Mouse (Mus musculus): ENCODE results near the gene Syna. TPM values are rescaled to one million over a fixed set of nuclear protein-coding genes. Genes with fewer than 3 reads are reported as not detected.

The Syna gene
- polyA plus RNA-seq, 1 experiment = 0.59 TPM

DNA sequence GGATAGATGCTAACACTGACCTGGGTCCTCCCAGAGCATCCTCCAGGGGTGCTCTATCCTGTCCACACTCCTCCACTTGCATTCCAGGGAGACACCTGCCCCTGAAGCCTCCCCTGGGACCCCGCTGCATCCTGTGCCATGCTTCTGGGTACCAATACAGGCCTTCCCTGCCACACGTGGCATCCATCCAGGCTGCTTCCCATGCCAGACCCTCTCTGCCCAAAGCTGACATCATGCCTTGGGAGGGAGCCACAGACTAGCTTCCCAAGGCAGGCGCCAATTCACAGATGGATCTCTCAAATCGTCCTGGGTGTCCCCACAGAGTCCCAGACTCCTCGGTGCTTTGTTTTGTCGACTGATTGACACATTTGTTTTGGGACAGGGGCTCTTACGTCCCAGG lies 29.1 kb downstream of the Syna start:
- no peak for DNase-seq (ENCODE audit: low read depth)

- no peak for DNase-seq (ENCODE audit: low read depth)
Observed at GRCm38 (mm10) chr5:134528488-134528887, 31.5 kb downstream of the Syna start.

GRCm38 (mm10) chr5:134525971-134526711 lies 33.8 kb downstream of the Syna start:
- no peak for DNase-seq (ENCODE audit: low read depth)

DNA sequence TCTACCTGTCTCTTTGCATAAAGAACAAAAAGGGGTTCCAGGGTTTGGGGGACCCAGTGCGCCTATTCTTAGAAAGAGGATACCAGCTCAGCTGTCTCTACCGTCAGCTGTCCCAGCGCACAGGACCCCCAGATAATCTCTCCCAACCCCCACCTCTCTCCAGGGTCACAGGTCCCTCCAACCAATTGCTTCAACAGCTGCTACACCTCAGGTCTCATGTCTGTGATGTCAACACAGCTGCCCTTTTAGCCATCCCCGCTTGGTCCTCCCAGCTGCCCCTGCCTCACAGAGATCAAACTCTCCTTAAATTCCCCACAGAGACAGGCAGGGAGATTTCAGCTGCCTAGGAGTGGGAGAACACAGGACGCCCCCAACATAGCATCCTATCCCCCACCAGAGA lies 36.2 kb downstream of the Syna start:
- no peak for DNase-seq (ENCODE audit: low read depth)

DNA sequence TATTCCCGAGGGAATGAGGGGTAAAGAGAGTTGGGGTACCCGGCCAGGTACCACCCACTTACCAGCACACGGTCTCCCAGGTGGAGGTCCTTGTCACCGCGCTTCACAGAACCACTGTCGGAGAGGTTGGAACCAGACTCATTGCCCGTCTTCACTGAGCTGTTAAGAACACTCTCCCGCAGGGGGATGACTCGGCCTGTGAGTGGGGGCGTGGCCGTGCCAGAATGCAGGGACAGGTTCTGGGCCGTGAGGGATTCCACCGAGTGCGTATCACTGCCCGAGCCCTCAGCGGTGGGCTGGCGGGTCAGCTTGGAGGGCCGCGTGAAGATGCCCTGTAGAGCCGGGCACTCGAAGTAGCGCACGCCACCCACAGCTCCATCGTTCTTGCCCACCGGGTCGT lies 37.4 kb downstream of the Syna start:
- DNase-seq (ENCODE audit: low read depth) = no peak

DNA sequence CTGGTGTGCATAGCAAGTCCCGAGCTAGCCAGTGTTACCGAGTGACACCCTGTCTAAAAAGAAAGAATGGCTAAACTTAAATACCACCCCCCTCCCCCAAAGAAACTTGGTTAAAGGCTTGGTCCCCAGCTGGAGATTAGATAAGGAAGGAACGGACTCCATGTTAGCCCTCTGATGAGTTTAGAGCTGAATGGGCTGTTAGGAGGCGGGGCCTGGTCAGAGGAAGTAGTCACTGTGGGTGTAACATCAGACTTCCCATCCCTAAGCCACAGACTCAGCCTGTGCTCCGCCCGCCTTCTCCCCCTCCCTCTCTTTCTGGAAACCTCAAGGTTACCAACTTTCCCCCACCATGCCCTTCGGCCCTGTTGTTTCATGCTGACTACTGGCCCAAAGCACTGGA lies 38.2 kb downstream of the Syna start:
- no peak for DNase-seq (ENCODE audit: low read depth)

- DNase-seq (ENCODE audit: low read depth) = no peak
Observed at GRCm38 (mm10) chr5:134521131-134521530, 38.8 kb downstream of the Syna start.

- DNase-seq (ENCODE audit: low read depth) = no peak
Observed at GRCm38 (mm10) chr5:134520120-134520519, 39.9 kb downstream of the Syna start.

DNA sequence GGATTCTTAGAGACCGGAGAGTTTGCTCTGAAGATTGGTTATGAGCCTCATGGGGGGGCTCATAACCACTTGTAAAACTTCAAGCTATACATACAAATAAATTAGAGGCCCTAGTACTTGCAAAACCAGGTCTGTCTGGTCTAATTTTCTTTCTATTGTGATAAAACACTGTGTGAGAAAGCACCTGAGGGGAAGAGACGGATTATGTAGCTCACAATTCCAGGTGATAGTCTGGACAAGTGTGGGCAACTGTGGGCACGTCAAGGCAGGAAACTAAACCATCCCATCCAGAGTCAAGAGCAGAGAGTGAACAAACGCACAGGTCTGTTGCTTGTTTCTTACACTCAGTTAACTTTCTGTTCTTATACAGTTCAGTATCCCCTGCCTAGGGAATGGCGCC lies 40.5 kb downstream of the Syna start:
- DNase-seq (ENCODE audit: low read depth) = peak; percentile 51

GRCm38 (mm10) chr5:134512086-134512485 lies 47.9 kb downstream of the Syna start:
- no peak for DNase-seq (ENCODE audit: low read depth)

GRCm38 (mm10) chr5:134510266-134510665 lies 49.7 kb downstream of the Syna start:
- DNase-seq (ENCODE audit: low read depth) = no peak

GRCm38 (mm10) chr5:134508965-134509364 lies 51.0 kb downstream of the Syna start:
- DNase-seq (ENCODE audit: low read depth) = no peak

Other genes starting within 250 kb of the Syna start
- gene Gtf2i, start 245.4 kb downstream of the Syna start, polyA plus RNA-seq (2012; rRNA removed) = 54.7 and 90.1 TPM in 2 replicates
- 55.4 and 65.5 TPM in 2 replicates for gene Gtf2ird1, start 103.5 kb downstream of the Syna start, polyA plus RNA-seq (2012; rRNA removed)
- 12.8 and 14.6 TPM in 2 replicates for gene Clip2, start 7.7 kb downstream of the Syna start, polyA plus RNA-seq (2012; rRNA removed)
- gene Rfc2, start 21.2 kb upstream of the Syna start, polyA plus RNA-seq (2012; rRNA removed) = 49.8 and 58.1 TPM in 2 replicates
- 3.9 and 6.2 TPM in 2 replicates for gene Lat2, start 54.9 kb upstream of the Syna start, polyA plus RNA-seq (2012; rRNA removed)
- gene Eif4h, start 79.3 kb upstream of the Syna start, polyA plus RNA-seq (2012; rRNA removed) = 183 and 208 TPM in 2 replicates
- gene Limk1, start 128.4 kb upstream of the Syna start, polyA plus RNA-seq (2012; rRNA removed) = 14.0 and 14.7 TPM in 2 replicates
- 147 and 182 TPM in 2 replicates for gene Eln, start 187.2 kb upstream of the Syna start, polyA plus RNA-seq (2012; rRNA removed)

All from gonadal fat pad, adult 2 months (tissue).